8 mouse cellular contexts compared by ENCODE assay signal in the genomic region with DNA sequence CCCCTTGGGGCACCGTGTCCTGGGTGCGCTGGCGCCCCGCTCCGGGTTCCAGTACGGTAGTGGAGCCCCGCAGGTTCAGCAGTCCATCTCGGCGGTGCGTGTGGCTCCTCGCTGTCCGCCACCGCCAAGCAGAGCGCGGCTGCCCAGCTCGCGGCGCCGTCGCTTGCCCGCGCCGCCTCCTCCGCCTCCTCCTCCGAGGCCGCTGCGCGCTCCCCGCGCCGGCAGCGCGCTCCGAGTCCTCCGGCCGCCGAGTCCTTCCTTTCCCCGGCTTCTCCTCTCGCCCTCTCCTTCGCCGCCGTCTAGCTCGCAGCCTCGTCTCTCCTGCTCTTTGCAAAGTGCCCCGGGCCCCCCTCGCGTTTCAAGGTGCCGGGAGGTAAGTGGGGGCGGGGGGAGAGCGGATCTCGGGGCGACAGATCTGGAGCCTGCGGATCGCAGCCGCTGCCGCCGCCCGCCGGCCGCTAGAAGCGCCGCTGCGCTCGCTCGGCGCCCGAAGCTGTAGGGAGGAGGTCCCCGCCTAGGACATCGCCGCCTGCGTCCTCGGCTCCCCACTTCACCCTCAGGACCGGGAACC. TPM values are rescaled to one million over a fixed set of nuclear protein-coding genes. Genes with fewer than 3 reads are reported as not detected.
DNase-seq lines count a peak whose midpoint lies in the region; ATAC-seq and TF ChIP-seq lines count a peak whose summit lies in the region.

No protein-coding gene starts in this region.

- peak overlapping the region; percentile 65 to 73 for H3K4me3 ChIP-seq in ES-E14 (ENCODE audit: insufficient read depth in 1 of 2, low read depth in 1 of 2, low read length in 2 of 2, poor library complexity in 1 of 2, severe bottlenecking in 1 of 2)
- H3K4me3 ChIP-seq in hindbrain, embryonic 10.5 days = peak overlapping the region; percentile 70

- under 1% methylated on average over 71 of the region's 73 CpGs for WGBS in hindbrain, embryonic 10.5 days

- H3K4me1 ChIP-seq in ES-E14 (ENCODE audit: control insufficient read depth in 2 of 2, insufficient read depth in 2 of 2, low read length in 2 of 2, poor library complexity in 1 of 2) = no peaks in the 10 kb centered on the region
- peaks cover 46% of the 10 kb centered on the region for H3K4me1 ChIP-seq in hindbrain, embryonic 10.5 days (replicated peaks)

- H3K36me3 ChIP-seq in ES-E14 (ENCODE audit: control insufficient read depth, insufficient read depth, low read length, poor library complexity, severe bottlenecking) = no peaks in the 10 kb centered on the region
- no peaks in the 10 kb centered on the region for H3K36me3 ChIP-seq in hindbrain, embryonic 10.5 days

- peak overlapping the region; percentile 45; the same call in 1 of the 2 replicates for H3K9ac ChIP-seq in ES-E14 (ENCODE audit: insufficient read depth, low read depth, low read length, poor library complexity, severe bottlenecking)

- no peak overlapping the region for H3K27ac ChIP-seq in ES-E14 (ENCODE audit: insufficient read depth, low read depth, low read length, poor library complexity, severe bottlenecking)
- peak overlapping the region; percentile 83 for H3K27ac ChIP-seq in hindbrain, embryonic 10.5 days

- DNase-seq in ES-E14 (ENCODE audit: low read depth, low spot score) = peak; percentile 21
- DNase-seq in cerebellum, adult 18-20 months = peak; percentile 61 to 69
- peak; percentile 82 for DNase-seq in hindbrain, embryonic 10.5 days (ENCODE audit: low spot score)
- DNase-seq in layer of hippocampus, postnatal 14 days (ENCODE audit: low spot score in 2 of 2) = peak; percentile 57 to 72
- DNase-seq in lung, postnatal 25 days (ENCODE audit: low spot score) = peak; percentile 64
- DNase-seq in ovary, postnatal 36 days (ENCODE audit: low spot score) = peak; percentile 75
- peak; percentile 79 for DNase-seq in thymus, postnatal 14 days

- peaks cover 100% of the 10 kb centered on the region for H3K27me3 ChIP-seq in hindbrain, embryonic 10.5 days (ENCODE audit: insufficient read depth, poor library complexity, severe bottlenecking)

- in situ Hi-C loops in ES-E14 (cut with MboI; ENCODE audit: low sequenced_read_pairs in 2 of 2, unreplicated experiment in 2 of 2) = loop anchor here in 1 of 2 experiments (25.0 kb wide), 1 partner anchor 474 kb away; no protein-coding TSS in a partner anchor

- ATAC-seq in frontal cortex, adult (ENCODE audit: low TSS enrichment) = peak; percentile 60

- no peaks in the 10 kb centered on the region for H3K9me3 ChIP-seq in ES-E14 (ENCODE audit: control insufficient read depth, insufficient read depth, low read depth, low read length)
- no peaks in the 10 kb centered on the region for H3K9me3 ChIP-seq in hindbrain, embryonic 10.5 days

TF ChIP-seq in ES-E14, 5 proteins besides CTCF, POLR2A, EP300 and RAD21:
- TF ChIP-seq HCFC1 (IDR thresholded peaks at IDR 0.05; ENCODE audit: borderline replicate concordance, insufficient read depth, low read length) = no peak
- TF ChIP-seq ZNF384 (IDR thresholded peaks at IDR 0.05; ENCODE audit: low read depth, low read length) = no peak
- TF ChIP-seq MAFK (IDR thresholded peaks at IDR 0.05; ENCODE audit: insufficient read depth, low read depth, low read length) = no peak
- no peak for TF ChIP-seq ZC3H11A (IDR thresholded peaks at IDR 0.05; ENCODE audit: borderline replicate concordance, low read depth, low read length)
- TF ChIP-seq CHD2 (IDR thresholded peaks at IDR 0.05; ENCODE audit: low read depth, low read length) = no peak

RNA-seq across cellular contexts. Expression of gene Supt3, which starts 40.9 kb away (rescaled TPM):
- total RNA-seq in ES-E14 (2012; rRNA removed) = 3.9 and 4.9 TPM in 2 replicates
- 22.3 and 23.7 TPM in 2 replicates for polyA plus RNA-seq in hindbrain, embryonic 10.5 days (2016; fragmentation: Nextera tagmentation; extraction: Ambion mirVana)
- 10 to 100 TPM; 13.1 to 13.7 TPM for total RNA-seq in layer of hippocampus, postnatal 14 days (2021)

Comparison
In these comparisons a context has a peak if more than half of its experiments do, and no peak if none do; other contexts are left out.
1. DNase-seq: peak in every context shown above with its lines; median percentile 82 in hindbrain, embryonic 10.5 days; 79 in thymus, postnatal 14 days; 75 in ovary, postnatal 36 days; 65 in cerebellum, adult 18-20 months; 64 in layer of hippocampus, postnatal 14 days; 64 in lung, postnatal 25 days; 21 in ES-E14.